Mouse (Mus musculus) limb, embryonic 14.5 days (tissue): ENCODE measurements at regions not wholly inside any gene's neighbourhood (a gene's known extent, or its start where the extent isn't known, plus 50 kb on each side); places are given as distances from the start of the nearest gene placed in this dataset.
A peak's percentile ranks its signal among the peaks of the same experiment; 100 is the strongest.

Experiments used
- ATAC-seq: fragments of 200-750 bp; cut with Nextera tagmentation; 2 replicates; pipeline ENCODE4 v1.8.0; 2017; ENCODE audit warnings: low read depth, moderate number of reproducible peaks, moderate TSS enrichment; ENCODE audit not compliant: low FRiP score
- DNase-seq: peaks from one replicate; pipeline ENCODE4 v3.0.0-alpha.2; 2015; ENCODE audit warnings: low spot score
- H3K27ac ChIP-seq: fragments of 300-500 bp; sonication (generic); replicated peaks from 2 replicates; pipeline ENCODE4 v1.5.1; 2014; ENCODE audit warnings: low read depth, mild to moderate bottlenecking, low read length, moderate library complexity, mixed read lengths
- H3K27me3 ChIP-seq: fragments of 300-500 bp; sonication (generic); 2 replicates; pipeline ENCODE4 v1.6.1; 2014; ENCODE audit warnings: low read length, mixed read lengths; ENCODE audit not compliant: control insufficient read depth, insufficient read depth
- H3K36me3 ChIP-seq: fragments of 300-500 bp; sonication (generic); 2 replicates; pipeline ENCODE4 v1.6.1; 2014; ENCODE audit warnings: mild to moderate bottlenecking, low read length, moderate library complexity, mixed read lengths; ENCODE audit not compliant: control insufficient read depth, insufficient read depth
- H3K4me1 ChIP-seq: fragments of 300-500 bp; sonication (generic); 2 replicates; pipeline ENCODE4 v1.6.1; 2014; ENCODE audit warnings: antibody characterized with exemption, low read length, mixed read lengths; ENCODE audit not compliant: control insufficient read depth, insufficient read depth
- H3K4me2 ChIP-seq: fragments of 300-500 bp; sonication (generic); replicated peaks from 2 replicates; pipeline ENCODE4 v1.6.1; 2014; ENCODE audit warnings: low read depth, mild to moderate bottlenecking, low read length, moderate library complexity; ENCODE audit not compliant: severe bottlenecking
- H3K4me3 ChIP-seq: fragments of 300-500 bp; sonication (generic); replicated peaks from 2 replicates; pipeline ENCODE4 v1.5.1; 2014; ENCODE audit warnings: low read length
- H3K9ac ChIP-seq: fragments of 300-500 bp; sonication (generic); 2 replicates; pipeline ENCODE4 v1.6.1; 2014; ENCODE audit warnings: mild to moderate bottlenecking, low read depth, low read length, moderate library complexity; ENCODE audit not compliant: severe bottlenecking
- H3K9me3 ChIP-seq: fragments of 300-500 bp; sonication (generic); 2 replicates; pipeline ENCODE4 v1.6.1; 2016; ENCODE audit warnings: low read length; ENCODE audit not compliant: control insufficient read depth
- POLR2A ChIP-seq: fragments of 200-500 bp; IDR thresholded peaks from 2 replicates; pipeline ENCODE4 v1.8.0; 2012; ENCODE audit warnings: inconsistent platforms, mild to moderate bottlenecking, moderate library complexity, borderline replicate concordance; ENCODE audit not compliant: insufficient read depth, insufficient read length; ENCODE audit errors: extremely low read depth
- WGBS: fragments of 180-500 bp; shearing (Covaris S2); extraction: QIAGEN DNeasy Blood & Tissue Kit; methylation state at CpG from one replicate; pipeline ENCODE4 v1.1.7; 2014; 5-methylcytosine and 5-hydroxymethylcytosine counted together

DNA sequence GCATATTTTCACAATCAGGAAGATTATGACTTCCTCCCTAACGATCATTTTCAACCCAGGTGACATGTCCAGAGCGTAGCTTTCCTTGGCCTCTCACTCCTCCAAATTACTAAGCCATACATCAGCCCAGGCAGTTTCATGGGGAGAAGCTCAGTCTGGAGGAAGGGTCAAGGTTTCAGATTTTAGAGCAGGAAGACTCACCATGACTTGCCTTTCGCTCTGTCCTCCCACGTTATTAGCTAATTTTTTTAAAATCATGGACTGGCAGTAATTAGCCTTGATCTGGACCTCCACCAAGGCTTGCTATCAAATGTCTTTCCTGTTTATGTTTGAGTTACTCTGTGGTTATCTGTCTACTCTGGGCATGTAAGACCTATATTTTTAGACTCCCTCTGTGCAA, 102.9 kb upstream of the Robo2 start:
- Histone ChIP-seq H3K4me1 (no peaks in the 10 kb centered on the region), H3K9me3 (no peaks in the 10 kb centered on the region), H3K4me2 (no peak overlapping the region), H3K27me3 (no peaks in the 10 kb centered on the region), H3K27ac (no peak overlapping the region), H3K36me3 (no peaks in the 10 kb centered on the region), H3K9ac (no peak overlapping the region), H3K4me3 (no peak overlapping the region)
- WGBS = 34% methylated on average over 4 of the region's 4 CpGs
- TF ChIP-seq POLR2A = no peak
- DNase-seq (no peak), ATAC-seq (no peak)

DNA sequence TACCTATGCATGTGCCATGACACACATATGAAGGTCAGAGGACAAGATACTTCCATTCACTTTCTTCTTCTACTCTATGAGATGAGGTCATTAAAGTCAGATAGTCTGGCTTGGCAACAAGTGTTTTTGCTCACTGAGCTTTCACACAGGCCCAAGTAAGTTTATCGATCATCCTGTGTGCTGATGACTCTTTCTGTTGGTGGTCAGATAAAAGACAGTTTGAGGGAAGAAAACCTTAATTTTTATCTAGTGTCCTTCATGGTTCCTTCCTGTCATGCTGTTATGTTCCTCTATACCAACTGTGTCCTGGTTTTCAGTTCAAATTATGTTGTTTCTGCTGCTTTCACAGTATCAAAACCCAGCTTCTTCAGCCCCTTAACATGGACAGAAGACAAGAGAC, 98.8 kb upstream of the Robo2 start:
- Histone ChIP-seq H3K4me3 (no peak overlapping the region), H3K36me3 (no peaks in the 10 kb centered on the region), H3K27me3 (no peaks in the 10 kb centered on the region), H3K4me2 (no peak overlapping the region), H3K9me3 (no peaks in the 10 kb centered on the region), H3K9ac (no peak overlapping the region), H3K4me1 (no peaks in the 10 kb centered on the region), H3K27ac (no peak overlapping the region)
- ATAC-seq (no peak), DNase-seq (no peak)
- WGBS = 93% methylated on average over 1 of the region's 1 CpGs
- TF ChIP-seq POLR2A = no peak

DNA sequence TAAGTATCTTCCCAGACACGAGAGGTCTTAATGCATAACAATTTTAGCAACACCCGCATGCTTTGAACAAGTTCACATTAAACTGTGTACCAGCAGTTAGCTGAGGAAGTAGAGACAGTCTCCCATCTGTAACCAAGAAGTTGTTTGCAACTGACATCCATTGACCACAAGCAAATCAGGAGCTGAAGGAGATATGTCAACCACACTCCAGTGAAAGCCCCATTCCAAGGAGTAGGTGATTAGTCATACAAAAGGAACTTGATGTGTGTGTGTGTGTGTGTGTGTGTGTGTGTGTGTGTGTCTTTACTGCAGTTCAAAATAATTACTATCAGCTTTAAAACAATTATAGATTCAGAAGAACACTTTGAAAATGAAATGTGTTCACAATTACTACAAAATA, 97.9 kb upstream of the Robo2 start:
- no peaks in the 10 kb centered on the region for H3K27me3 ChIP-seq
- no peak overlapping the region for H3K4me3 ChIP-seq
- DNase-seq (no peak), ATAC-seq (no peak)
- H3K4me1 ChIP-seq = no peaks in the 10 kb centered on the region
- H3K9ac ChIP-seq = no peak overlapping the region
- H3K9me3 ChIP-seq = no peaks in the 10 kb centered on the region
- H3K4me2 ChIP-seq = no peak overlapping the region
- no peak overlapping the region for H3K27ac ChIP-seq
- H3K36me3 ChIP-seq = no peaks in the 10 kb centered on the region
- 82% methylated on average over 2 of the region's 2 CpGs for WGBS
- TF ChIP-seq POLR2A = no peak

DNA sequence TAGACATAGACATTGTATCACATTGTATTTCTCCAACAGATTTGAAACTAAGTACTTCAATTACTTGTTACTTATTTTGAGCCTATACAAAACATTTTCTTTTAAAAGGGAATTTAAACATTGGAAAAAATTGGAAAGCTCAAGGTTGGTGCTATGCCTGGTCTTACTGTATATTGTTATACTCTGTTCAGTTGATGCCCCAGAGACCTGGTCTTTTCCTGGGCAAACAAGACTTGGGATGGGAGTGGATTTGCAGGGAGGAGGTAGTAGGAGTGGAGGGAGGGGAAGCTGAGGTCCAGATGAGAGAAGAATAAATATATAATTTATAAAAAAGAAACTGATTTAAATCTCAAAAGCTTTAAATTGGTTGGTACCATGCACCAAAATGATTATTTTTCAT, 95.1 kb upstream of the Robo2 start:
- Histone ChIP-seq H3K27me3 (no peaks in the 10 kb centered on the region), H3K4me2 (no peak overlapping the region), H3K36me3 (no peaks in the 10 kb centered on the region), H3K4me1 (no peaks in the 10 kb centered on the region), H3K9me3 (no peaks in the 10 kb centered on the region), H3K27ac (no peak overlapping the region), H3K4me3 (no peak overlapping the region), H3K9ac (no peak overlapping the region)
- no peak for TF ChIP-seq POLR2A
- DNase-seq (no peak), ATAC-seq (no peak)

DNA sequence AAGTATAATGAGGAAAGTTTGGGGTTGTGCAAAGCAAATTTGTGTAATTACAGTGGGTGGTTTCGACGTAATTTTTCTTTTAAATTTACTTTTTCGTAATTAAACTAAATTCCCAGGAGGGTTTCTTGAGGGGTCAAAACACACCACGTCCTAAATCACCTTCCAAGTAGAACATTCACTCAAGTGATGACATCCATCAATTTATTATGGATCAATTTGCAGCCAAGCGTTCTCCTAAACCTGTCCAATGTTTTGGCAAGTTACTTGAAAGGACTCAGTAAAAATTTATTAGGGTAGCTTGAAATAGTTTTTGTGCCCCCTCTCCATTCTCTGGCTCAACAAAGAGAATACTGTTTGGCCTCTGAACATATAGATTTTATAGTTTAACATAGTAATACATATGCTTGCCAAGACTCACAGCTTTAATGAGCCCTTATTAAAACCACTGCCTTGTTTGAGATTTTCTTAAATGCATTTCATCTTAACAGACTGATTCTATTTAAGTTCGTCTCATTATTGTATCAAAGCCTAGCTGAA, 94.6 kb upstream of the Robo2 start:
- Histone ChIP-seq H3K9ac (no peak overlapping the region), H3K9me3 (no peaks in the 10 kb centered on the region), H3K4me3 (no peak overlapping the region), H3K4me1 (no peaks in the 10 kb centered on the region), H3K36me3 (no peaks in the 10 kb centered on the region), H3K27me3 (no peaks in the 10 kb centered on the region), H3K27ac (no peak overlapping the region), H3K4me2 (no peak overlapping the region)
- 14% methylated on average over 6 of the region's 6 CpGs for WGBS
- DNase-seq (peak; percentile 71), ATAC-seq (peak; percentile 70)
- no peak for TF ChIP-seq POLR2A

DNA sequence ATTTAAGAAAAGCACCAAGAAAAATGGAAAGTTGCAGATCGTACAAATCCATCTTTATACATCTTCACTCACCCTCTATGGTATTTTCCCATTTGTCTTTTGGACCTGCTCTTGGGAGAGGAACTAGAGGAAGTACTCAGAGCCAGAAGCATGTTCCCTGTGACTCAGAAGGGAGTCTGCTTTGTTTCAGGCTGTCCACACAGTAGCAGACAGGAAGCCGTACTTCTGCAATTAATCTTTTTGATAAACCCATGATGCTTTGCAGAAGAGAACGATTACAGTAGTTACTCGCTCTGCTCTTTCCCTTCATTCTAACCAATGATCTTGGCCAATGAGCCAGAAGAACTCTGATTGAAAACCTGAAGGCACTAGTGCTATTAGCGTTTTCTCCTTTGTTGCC, 92.8 kb upstream of the Robo2 start:
- no peaks in the 10 kb centered on the region for H3K9me3 ChIP-seq
- no peak overlapping the region for H3K4me2 ChIP-seq
- H3K27me3 ChIP-seq = no peaks in the 10 kb centered on the region
- ATAC-seq = no peak
- no peaks in the 10 kb centered on the region for H3K4me1 ChIP-seq
- no peak overlapping the region for H3K9ac ChIP-seq
- DNase-seq = no peak
- no peaks in the 10 kb centered on the region for H3K36me3 ChIP-seq
- WGBS = 71% methylated on average over 5 of the region's 5 CpGs
- no peak overlapping the region for H3K27ac ChIP-seq
- TF ChIP-seq POLR2A = no peak
- no peak overlapping the region for H3K4me3 ChIP-seq
